Mouse (Mus musculus) liver, embryonic 14.5 days (tissue): ENCODE measurements at regions not wholly inside any gene's neighbourhood (a gene's known extent, or its start where the extent isn't known, plus 50 kb on each side); places are given as distances from the start of the nearest gene placed in this dataset.
A peak's percentile ranks its signal among the peaks of the same experiment; 100 is the strongest.

ENCODE experiments used
- ATAC-seq: fragments of 200-750 bp; cut with Nextera tagmentation; 2 replicates; pipeline ENCODE4 v1.8.0; 2017; ENCODE audit warnings: moderate number of reproducible peaks, mild to moderate bottlenecking, moderate library complexity; ENCODE audit not compliant: insufficient read depth
- DNase-seq, 3 experiments: peaks; one replicate each; pipeline ENCODE4 v3.0.0-alpha.2; 2012 to 2013; ENCODE audit warnings: low read depth in 3 of 3, low spot score in 3 of 3
- H3K27ac ChIP-seq: fragments of 300-500 bp; sonication (generic); 2 replicates; pipeline ENCODE4 v1.5.1; 2014; ENCODE audit warnings: moderate library complexity, mild to moderate bottlenecking, control low read depth, inconsistent platforms
- H3K27me3 ChIP-seq: fragments of 300-500 bp; sonication (generic); 2 replicates; pipeline ENCODE4 v1.6.1; 2014; ENCODE audit warnings: mild to moderate bottlenecking, low read length, moderate library complexity; ENCODE audit not compliant: control insufficient read depth, insufficient read depth
- H3K36me3 ChIP-seq: fragments of 300-500 bp; sonication (generic); replicated peaks from 2 replicates; pipeline ENCODE4 v1.6.1; 2014; ENCODE audit warnings: low read depth; ENCODE audit not compliant: control insufficient read depth, insufficient read depth
- H3K4me1 ChIP-seq, 2 experiments: fragments of 200-500 bp in 1 of 2; fragments of 300-500 bp in 1 of 2; sonication (generic) in 1 of 2; replicated peaks; 2 replicates each; pipeline ENCODE4 v1.6.1; 2012 to 2014; ENCODE audit warnings: antibody characterized with exemption in 1 of 2, inconsistent platforms in 1 of 2, low read length in 1 of 2; ENCODE audit not compliant: control insufficient read depth in 2 of 2, insufficient read depth in 2 of 2
- H3K4me2 ChIP-seq: fragments of 300-500 bp; sonication (generic); 2 replicates; pipeline ENCODE4 v1.6.1; 2014; ENCODE audit warnings: low read depth, mild to moderate bottlenecking, control low read depth, moderate library complexity
- H3K4me3 ChIP-seq, 2 experiments: fragments of 200-500 bp in 1 of 2; fragments of 300-500 bp in 1 of 2; sonication (generic) in 1 of 2; 2 replicates each; pipeline ENCODE4 v1.5.1; 2012 to 2014; ENCODE audit warnings: low read depth in 2 of 2, low read length in 2 of 2, mild to moderate bottlenecking in 2 of 2, control low read depth in 1 of 2, inconsistent platforms in 1 of 2, moderate library complexity in 1 of 2; ENCODE audit not compliant: insufficient read depth in 1 of 2
- H3K9ac ChIP-seq: fragments of 300-500 bp; sonication (generic); replicated peaks from 2 replicates; pipeline ENCODE4 v1.6.1; 2014; ENCODE audit warnings: mild to moderate bottlenecking, control low read depth, moderate library complexity
- H3K9me3 ChIP-seq: fragments of 300-500 bp; sonication (generic); 2 replicates; pipeline ENCODE4 v1.6.1; 2016; ENCODE audit warnings: low read length, mixed read lengths; ENCODE audit not compliant: control insufficient read depth
- CTCF ChIP-seq: IDR thresholded peaks from 2 replicates; pipeline ENCODE4 v1.5.1; 2016; ENCODE audit warnings: antibody characterized with exemption, low read depth, control low read depth
- EP300 ChIP-seq: IDR thresholded peaks from 2 replicates; pipeline ENCODE4 v1.6.1; 2016; ENCODE audit warnings: antibody characterized with exemption, low read depth
- WGBS: fragments of 180-500 bp; shearing (Covaris S2); extraction: QIAGEN DNeasy Blood & Tissue Kit; methylation state at CpG from one replicate; pipeline ENCODE4 v1.1.7; 2014; ENCODE audit not compliant: insufficient replicate concordance; 5-methylcytosine and 5-hydroxymethylcytosine counted together

DNA sequence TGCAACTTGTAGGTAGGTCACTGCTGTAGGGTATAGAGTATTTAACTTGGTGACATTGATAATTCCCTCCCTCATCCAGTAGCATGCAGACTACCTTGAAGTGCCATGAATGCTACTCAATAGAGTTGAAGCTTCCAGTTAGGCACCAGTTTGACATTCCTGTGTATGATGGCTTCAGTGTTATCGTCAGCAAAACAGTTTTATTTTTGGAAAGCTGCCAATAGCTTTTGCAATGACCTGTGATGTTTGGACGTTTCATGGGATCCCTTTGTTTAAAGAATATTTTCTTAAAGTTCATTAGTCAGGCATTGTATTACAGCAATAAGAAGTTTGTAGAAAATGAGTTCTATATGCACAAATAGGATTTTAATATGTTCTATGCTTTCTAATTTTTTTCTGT is 547.6 kb downstream of the Flrt2 start:
- H3K36me3 ChIP-seq, result no peaks in the 10 kb centered on the region
- no peaks in the 10 kb centered on the region for H3K9me3 ChIP-seq
- TF ChIP-seq CTCF (no peak), EP300 (no peak)
- H3K27ac ChIP-seq, result no peak overlapping the region
- no peak overlapping the region for H3K4me3 ChIP-seq
- WGBS, result 42% methylated on average over 2 of the region's 2 CpGs
- H3K9ac ChIP-seq, result no peak overlapping the region
- no peaks in the 10 kb centered on the region for H3K4me1 ChIP-seq
- no peaks in the 10 kb centered on the region for H3K27me3 ChIP-seq
- ATAC-seq (no peak), DNase-seq (no peak)
- no peak overlapping the region for H3K4me2 ChIP-seq

GRCm38 (mm10) chr12:96261978-96262377 is 570.0 kb downstream of the Flrt2 start:
- no peaks in the 10 kb centered on the region for H3K27me3 ChIP-seq
- no peak overlapping the region for H3K4me3 ChIP-seq
- H3K27ac ChIP-seq, result no peak overlapping the region
- no peaks in the 10 kb centered on the region for H3K9me3 ChIP-seq
- H3K36me3 ChIP-seq, result no peaks in the 10 kb centered on the region
- no peaks in the 10 kb centered on the region for H3K4me1 ChIP-seq
- 18% methylated on average over 4 of the region's 4 CpGs for WGBS
- ATAC-seq, result no peak
- H3K9ac ChIP-seq, result no peak overlapping the region
- no peak for DNase-seq
- H3K4me2 ChIP-seq, result no peak overlapping the region
- TF ChIP-seq EP300 (no peak), CTCF (no peak)

GRCm38 (mm10) chr12:96275894-96276293 is 583.9 kb downstream of the Flrt2 start:
- no peak for TF ChIP-seq CTCF
- no peak for TF ChIP-seq EP300
- Histone ChIP-seq H3K9ac (no peak overlapping the region), H3K27me3 (no peaks in the 10 kb centered on the region), H3K36me3 (no peaks in the 10 kb centered on the region), H3K4me3 (no peak overlapping the region), H3K9me3 (no peaks in the 10 kb centered on the region), H3K4me1 (no peaks in the 10 kb centered on the region), H3K4me2 (no peak overlapping the region), H3K27ac (no peak overlapping the region)
- no peak for DNase-seq
- ATAC-seq, result no peak

- TF ChIP-seq CTCF (peak; percentile 52), EP300 (no peak)
- Histone ChIP-seq H3K4me3 (no peak overlapping the region), H3K27me3 (no peaks in the 10 kb centered on the region), H3K4me2 (no peak overlapping the region), H3K4me1 (no peaks in the 10 kb centered on the region), H3K9ac (no peak overlapping the region), H3K36me3 (no peaks in the 10 kb centered on the region), H3K27ac (no peak overlapping the region), H3K9me3 (no peaks in the 10 kb centered on the region)
- DNase-seq (peak in 2 of 3 experiments; percentile 0 to 9), ATAC-seq (no peak)
- WGBS, result 1% methylated on average over 2 of the region's 2 CpGs
These were observed 619.1 kb downstream of the Flrt2 start for GRCm38 (mm10) chr12:96311137-96311536.

DNA sequence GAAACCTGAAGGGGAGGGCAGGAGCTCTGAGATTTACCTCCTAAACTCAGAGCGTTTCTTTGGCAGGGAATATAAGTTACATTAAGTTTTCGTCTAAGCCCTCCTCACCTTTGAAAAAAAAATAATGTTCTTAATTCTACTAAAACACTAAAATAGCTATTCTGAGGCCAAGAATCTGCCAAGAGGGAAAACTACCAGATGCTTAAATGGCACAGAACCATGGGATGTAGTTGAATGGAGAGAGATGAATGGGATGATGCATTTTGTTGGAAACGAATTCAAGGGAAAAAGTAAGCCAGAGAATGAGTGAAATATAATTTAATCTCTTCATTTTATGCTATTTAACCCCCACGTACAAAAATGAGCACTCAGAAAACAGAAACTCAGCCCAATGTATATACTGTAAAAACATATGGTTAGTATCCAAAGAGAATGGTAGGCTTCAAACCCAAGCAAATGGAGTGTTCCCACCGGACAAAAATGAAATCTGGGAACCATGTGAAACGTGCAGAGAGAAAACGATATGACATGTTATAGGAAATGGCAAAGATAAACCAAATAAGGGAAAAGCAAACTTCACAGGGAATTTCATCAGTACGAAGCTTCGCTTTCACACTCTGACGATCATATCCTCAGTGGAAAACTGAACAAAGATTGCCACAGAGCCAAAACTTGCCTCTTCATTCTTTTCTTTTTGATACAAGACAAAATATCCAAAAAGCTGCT is 631.2 kb downstream of the Flrt2 start:
- H3K27me3 ChIP-seq, result no peaks in the 10 kb centered on the region
- H3K4me1 ChIP-seq, result no peaks in the 10 kb centered on the region
- H3K9ac ChIP-seq, result no peak overlapping the region
- no peak overlapping the region for H3K4me3 ChIP-seq
- no peak for TF ChIP-seq EP300
- H3K9me3 ChIP-seq, result no peaks in the 10 kb centered on the region
- no peak overlapping the region for H3K4me2 ChIP-seq
- H3K36me3 ChIP-seq, result no peaks in the 10 kb centered on the region
- DNase-seq (no peak), ATAC-seq (no peak)
- H3K27ac ChIP-seq, result no peak overlapping the region
- WGBS, result 64% methylated on average over 10 of the region's 10 CpGs
